Mouse (Mus musculus): ENCODE results near the gene Smarcb1. TPM values are rescaled to one million over a fixed set of nuclear protein-coding genes. Genes with fewer than 3 reads are reported as not detected.
"Not testable (repeated sequence)": the region's sequence is repeated elsewhere in the genome, so short reads cannot be mapped to it uniquely, and the experiment has no call there.

Smarcb1 gene
- polyA plus RNA-seq, 1 experiment from 2014 or later: 172 TPM

DNA sequence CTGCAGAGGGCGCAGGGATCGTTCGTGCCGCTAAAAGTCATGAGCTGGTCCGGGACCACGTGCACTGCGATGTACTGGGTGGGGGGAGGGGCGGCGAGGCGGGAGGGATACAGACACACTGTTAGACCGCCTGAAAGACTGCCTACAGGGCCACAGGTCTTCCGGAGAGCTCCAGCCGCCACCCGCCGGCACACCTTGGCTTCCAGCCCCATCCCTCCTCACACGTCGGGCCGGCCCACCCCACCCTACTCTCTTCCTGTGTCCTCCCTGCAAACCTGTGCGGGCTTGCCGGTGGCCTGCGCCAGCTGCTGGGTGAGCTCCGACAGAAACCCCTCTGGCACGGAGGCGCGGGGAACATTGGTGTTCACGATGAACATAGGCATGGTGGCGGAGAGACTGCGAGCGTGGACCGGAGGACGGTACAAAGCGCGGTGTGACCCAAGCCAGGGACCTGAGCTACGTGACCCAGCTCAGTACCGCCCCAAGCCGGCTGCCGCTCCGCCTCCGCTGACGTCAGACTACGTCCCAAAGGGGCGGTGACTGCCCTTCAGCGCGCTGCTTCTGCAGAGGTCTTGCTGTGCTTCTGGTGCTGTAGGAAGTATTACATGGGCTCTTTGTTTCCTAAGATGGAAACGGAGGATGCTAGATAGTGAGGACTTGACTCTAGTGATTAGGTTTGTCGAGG lies 61.5 kb downstream of the Smarcb1 start, which contains the start of gene Mif:
Gene Mif, minus strand, starts transcription at position 455 of the 685 bp plus-strand sequence.
- not testable (repeated sequence) for H3K27me3 ChIP-seq (replicated peaks); H3K36me3 ChIP-seq; H3K9me3 ChIP-seq
- WGBS: under 1% methylated on average over 46 of the region's 46 CpGs
- ATAC-seq (ENCODE audit: insufficient read depth, low FRiP score, low read depth): peak; percentile 96
- Histone ChIP-seq H3K9ac (peak within 1 kb of the TSS; percentile 85), H3K4me2 (peak within 1 kb of the TSS; percentile 73), H3K4me1 (peaks cover 15% of the 10 kb centered on the region), H3K4me3 (replicated peaks) (peak within 1 kb of the TSS; percentile 77), H3K27ac (peak within 1 kb of the TSS; percentile 96)

DNA sequence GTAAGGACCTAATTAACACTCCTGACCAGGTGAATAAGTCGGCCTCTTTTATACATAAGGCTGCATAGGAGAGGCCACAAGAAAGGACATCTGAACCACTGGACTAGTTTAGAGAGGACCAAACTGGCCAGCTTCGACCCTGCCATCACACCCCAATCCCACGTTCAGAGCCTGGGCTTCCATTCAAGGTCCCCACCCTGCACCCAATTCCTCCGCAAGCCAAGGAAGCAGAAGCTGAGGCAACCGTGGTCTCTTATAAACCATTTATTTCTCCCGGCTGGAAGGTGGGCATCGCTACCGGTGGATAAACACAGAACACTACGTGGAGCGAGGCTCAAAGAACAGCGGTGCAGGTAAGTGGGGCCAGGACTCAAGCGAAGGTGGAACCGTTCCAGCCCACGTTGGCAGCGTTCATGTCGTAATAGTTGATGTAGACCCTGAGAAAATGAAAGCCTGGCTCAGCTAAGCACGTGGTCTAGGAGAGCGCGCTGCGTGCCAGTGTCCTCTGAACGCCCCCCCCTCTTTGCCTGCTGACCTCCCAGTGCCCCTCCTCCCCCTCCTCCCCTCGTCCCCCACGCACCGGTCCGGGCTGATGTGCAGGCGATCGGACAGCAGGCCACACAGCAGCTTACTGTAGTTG lies 62.2 kb downstream of the Smarcb1 start:
- 2% methylated on average over 27 of the region's 27 CpGs for WGBS
- peak overlapping the region; percentile 77 for H3K4me3 ChIP-seq (replicated peaks)
- H3K27me3 ChIP-seq (replicated peaks): no peaks in the 10 kb centered on the region

DNA sequence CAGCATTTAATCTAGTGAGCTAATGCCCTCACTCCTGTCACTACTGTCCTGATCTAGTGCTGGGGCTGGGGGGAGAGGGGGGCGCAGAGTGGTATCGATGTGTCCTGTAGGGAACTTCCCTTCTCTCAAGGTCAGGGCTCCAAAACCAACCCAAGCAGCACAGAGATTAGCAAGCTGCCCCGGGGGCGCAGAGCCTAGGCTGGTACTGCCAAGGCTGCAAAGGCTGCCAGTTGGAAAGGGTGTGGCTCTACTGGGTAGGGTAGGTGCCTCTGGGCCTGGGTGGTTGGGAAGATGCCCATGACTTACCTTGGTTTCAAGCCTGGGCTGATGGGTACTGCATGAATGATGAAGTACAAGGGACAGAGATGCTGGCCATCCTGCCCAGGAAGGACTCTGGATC lies 63.8 kb downstream of the Smarcb1 start:
- peaks cover 6% of the 10 kb centered on the region; the same call in 1 of the 2 replicates for H3K36me3 ChIP-seq
- no peak overlapping the region for H3K4me3 ChIP-seq (replicated peaks)
- no peak for ATAC-seq (ENCODE audit: insufficient read depth, low FRiP score, low read depth)
- WGBS: 84% methylated on average over 4 of the region's 4 CpGs
- H3K4me1 ChIP-seq: peaks cover 15% of the 10 kb centered on the region
- no peaks in the 10 kb centered on the region for H3K27me3 ChIP-seq (replicated peaks)
- no peak overlapping the region for H3K9ac ChIP-seq
- H3K4me2 ChIP-seq: no peak overlapping the region
- H3K27ac ChIP-seq: no peak overlapping the region
- H3K9me3 ChIP-seq: no peaks in the 10 kb centered on the region

More for the DNA sequence above, 62.2 kb downstream of the Smarcb1 start:
- Histone ChIP-seq H3K9me3 (no peaks in the 10 kb centered on the region), H3K4me1 (peaks cover 15% of the 10 kb centered on the region), H3K27ac (peak overlapping the region; percentile 96), H3K4me2 (peak overlapping the region; percentile 73), H3K9ac (peak overlapping the region; percentile 85; the same call in 1 of the 2 replicates), H3K36me3 (peaks cover 6% of the 10 kb centered on the region; the same call in 1 of the 2 replicates)
- ATAC-seq (ENCODE audit: insufficient read depth, low FRiP score, low read depth): peak; percentile 55

DNA sequence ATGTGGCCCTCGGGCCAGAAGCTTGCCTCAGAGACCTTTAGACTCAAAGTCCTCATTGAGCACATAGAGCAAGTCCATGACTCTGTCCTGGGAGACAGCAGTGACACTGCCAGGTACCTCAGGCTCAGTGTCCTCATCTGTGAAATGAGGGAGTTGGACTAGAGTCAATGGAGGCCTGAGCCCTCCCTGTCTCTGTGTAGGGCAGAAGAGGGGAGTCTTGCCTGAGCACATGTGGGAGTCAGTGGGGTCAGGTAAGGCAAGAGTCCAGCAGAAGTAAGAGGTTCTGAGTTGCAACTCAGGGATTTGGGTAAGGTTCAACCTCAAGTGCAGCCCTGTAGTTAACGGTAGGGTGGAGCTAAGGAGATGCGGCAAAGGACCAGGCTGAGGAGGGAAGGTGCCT lies 64.4 kb downstream of the Smarcb1 start:
- Histone ChIP-seq H3K9ac (no peak overlapping the region), H3K4me1 (peaks cover 15% of the 10 kb centered on the region), H3K27me3 (replicated peaks) (no peaks in the 10 kb centered on the region), H3K27ac (no peak overlapping the region), H3K36me3 (peaks cover 6% of the 10 kb centered on the region; the same call in 1 of the 2 replicates), H3K4me2 (no peak overlapping the region), H3K9me3 (no peaks in the 10 kb centered on the region), H3K4me3 (replicated peaks) (no peak overlapping the region)
- 72% methylated on average over 3 of the region's 3 CpGs for WGBS
- ATAC-seq (ENCODE audit: insufficient read depth, low FRiP score, low read depth): no peak

DNA sequence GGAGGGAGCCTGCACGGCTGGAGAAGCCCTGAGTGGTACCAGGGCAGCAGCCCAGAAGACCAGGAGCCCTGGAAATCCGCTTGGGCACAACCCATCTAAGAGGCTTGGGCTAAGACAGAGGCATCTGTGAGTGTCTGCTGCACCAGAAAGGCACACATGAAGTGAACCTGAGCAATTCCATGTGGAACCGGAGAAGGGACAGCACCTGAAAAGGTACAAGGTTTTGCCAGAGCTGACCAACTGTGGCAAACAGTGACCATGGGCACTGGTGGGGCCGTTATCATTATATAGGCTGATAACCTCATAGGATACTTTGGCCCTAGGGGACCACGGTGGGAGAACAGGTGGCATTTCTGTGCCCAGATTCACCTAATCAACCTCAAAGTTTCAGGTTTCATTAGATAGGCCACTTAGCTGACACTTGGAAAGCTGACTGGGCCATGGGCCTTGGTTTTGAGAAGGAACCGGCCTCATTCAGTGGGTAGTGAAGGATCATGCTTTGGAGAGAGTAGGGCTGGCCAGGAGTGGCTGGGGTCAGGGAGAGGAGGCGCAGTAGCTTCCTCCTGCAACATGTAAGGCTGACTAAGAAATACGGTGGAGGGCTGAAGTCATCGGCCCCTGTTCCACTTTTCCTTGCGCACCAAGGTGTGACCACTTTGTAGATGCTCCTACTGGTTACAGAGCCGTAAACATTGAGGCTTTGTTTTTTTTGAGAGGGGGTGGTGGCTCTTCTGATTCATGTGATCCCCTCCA lies 65.1 kb downstream of the Smarcb1 start:
- ATAC-seq (ENCODE audit: insufficient read depth, low FRiP score, low read depth): no peak
- no peaks in the 10 kb centered on the region for H3K9me3 ChIP-seq
- WGBS: 77% methylated on average over 11 of the region's 11 CpGs
- H3K27me3 ChIP-seq (replicated peaks): no peaks in the 10 kb centered on the region
- H3K4me1 ChIP-seq: peaks cover 17% of the 10 kb centered on the region
- no peak overlapping the region for H3K4me2 ChIP-seq
- H3K4me3 ChIP-seq (replicated peaks): no peak overlapping the region
- no peak overlapping the region for H3K27ac ChIP-seq
- no peak overlapping the region for H3K9ac ChIP-seq
- H3K36me3 ChIP-seq: peaks cover 6% of the 10 kb centered on the region; the same call in 1 of the 2 replicates

DNA sequence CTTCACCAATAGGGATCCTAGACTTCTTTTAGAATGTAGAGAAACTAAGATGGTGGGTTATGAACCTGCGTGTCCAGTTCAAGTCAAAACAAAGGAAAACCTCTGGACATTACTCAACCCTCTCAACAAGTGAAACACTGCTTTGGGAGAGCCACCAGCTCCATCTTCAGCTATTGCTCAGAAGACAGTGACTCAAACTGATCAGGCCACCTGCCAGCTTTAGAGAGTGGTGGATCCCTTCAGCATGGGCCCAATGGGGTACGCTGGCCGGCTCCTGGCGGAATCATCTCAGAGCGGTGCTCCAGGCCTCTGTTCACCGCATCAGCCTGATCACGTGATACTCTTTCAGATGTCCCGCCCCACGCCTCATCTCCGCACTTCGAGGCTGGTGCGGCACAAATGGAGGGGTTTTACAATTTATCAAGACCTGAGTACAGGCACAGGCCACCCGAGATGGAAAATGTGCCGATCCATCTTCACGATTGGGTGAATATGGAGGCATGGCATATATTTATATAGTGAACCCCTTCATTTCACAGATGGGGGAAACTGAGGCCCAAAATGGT lies 65.9 kb downstream of the Smarcb1 start:
- H3K9me3 ChIP-seq: no peaks in the 10 kb centered on the region
- no peak overlapping the region for H3K9ac ChIP-seq
- peaks cover 6% of the 10 kb centered on the region; the same call in 1 of the 2 replicates for H3K36me3 ChIP-seq
- no peak overlapping the region for H3K27ac ChIP-seq
- peaks cover 18% of the 10 kb centered on the region for H3K4me1 ChIP-seq
- no peak overlapping the region for H3K4me3 ChIP-seq (replicated peaks)
- no peak overlapping the region for H3K4me2 ChIP-seq
- WGBS: 89% methylated on average over 15 of the region's 15 CpGs
- no peak for ATAC-seq (ENCODE audit: insufficient read depth, low FRiP score, low read depth)
- no peaks in the 10 kb centered on the region for H3K27me3 ChIP-seq (replicated peaks)

DNA sequence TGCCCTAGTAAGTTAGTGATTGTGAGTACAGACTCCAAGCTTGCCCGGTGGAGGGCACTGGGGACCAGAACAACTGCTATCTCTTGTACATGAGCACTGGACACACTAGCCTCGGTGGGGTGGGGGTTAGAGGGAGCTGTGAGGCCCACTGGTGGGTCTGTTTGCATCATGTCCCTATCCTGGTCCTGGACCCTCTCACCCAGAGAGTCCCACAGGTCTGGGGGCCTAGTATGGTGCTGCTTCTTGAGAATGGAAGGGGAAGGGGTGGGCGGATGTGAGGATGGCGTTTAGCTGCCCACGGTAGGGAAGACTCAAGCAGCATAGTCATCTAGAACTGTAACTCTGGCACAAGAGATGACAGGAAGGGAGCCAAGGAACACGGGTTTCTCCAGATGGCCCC lies 66.6 kb downstream of the Smarcb1 start:
- H3K27me3 ChIP-seq (replicated peaks): no peaks in the 10 kb centered on the region
- H3K4me2 ChIP-seq: no peak overlapping the region
- H3K36me3 ChIP-seq: peaks cover 6% of the 10 kb centered on the region; the same call in 1 of the 2 replicates
- no peak overlapping the region for H3K9ac ChIP-seq
- WGBS: 80% methylated on average over 6 of the region's 6 CpGs
- peaks cover 15% of the 10 kb centered on the region for H3K4me1 ChIP-seq
- no peak overlapping the region for H3K27ac ChIP-seq
- no peaks in the 10 kb centered on the region for H3K9me3 ChIP-seq
- H3K4me3 ChIP-seq (replicated peaks): no peak overlapping the region
- no peak for ATAC-seq (ENCODE audit: insufficient read depth, low FRiP score, low read depth)

DNA sequence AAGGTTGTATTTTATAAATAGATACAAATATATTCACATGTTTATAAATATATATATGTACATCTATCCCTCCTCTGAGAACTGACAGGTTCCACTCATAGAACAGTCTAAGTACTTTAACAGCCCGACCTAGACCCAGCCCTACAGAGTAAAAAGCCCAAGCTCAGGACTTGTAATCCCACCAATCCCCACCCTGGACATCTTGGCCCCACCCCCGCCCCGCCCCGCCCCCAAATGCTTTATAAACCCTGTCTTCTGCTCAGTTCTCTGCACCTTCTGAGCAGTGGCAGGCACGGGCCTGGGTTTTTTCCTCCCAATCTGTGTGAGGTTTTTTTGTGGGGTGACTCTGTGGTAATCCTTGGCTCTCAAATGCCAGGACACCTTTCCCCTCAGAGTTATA lies 67.3 kb downstream of the Smarcb1 start:
- Histone ChIP-seq H3K4me2 (no peak overlapping the region), H3K27ac (no peak overlapping the region), H3K9ac (no peak overlapping the region), H3K4me3 (replicated peaks) (no peak overlapping the region), H3K36me3 (peaks cover 6% of the 10 kb centered on the region; the same call in 1 of the 2 replicates), H3K27me3 (replicated peaks) (no peaks in the 10 kb centered on the region), H3K9me3 (no peaks in the 10 kb centered on the region), H3K4me1 (peaks cover 15% of the 10 kb centered on the region)
- 48% methylated on average over 5 of the region's 5 CpGs for WGBS
- 0 out of 2 replicates have a peak, but pooled peaks have one; percentile 6 for ATAC-seq (ENCODE audit: insufficient read depth, low FRiP score, low read depth)

DNA sequence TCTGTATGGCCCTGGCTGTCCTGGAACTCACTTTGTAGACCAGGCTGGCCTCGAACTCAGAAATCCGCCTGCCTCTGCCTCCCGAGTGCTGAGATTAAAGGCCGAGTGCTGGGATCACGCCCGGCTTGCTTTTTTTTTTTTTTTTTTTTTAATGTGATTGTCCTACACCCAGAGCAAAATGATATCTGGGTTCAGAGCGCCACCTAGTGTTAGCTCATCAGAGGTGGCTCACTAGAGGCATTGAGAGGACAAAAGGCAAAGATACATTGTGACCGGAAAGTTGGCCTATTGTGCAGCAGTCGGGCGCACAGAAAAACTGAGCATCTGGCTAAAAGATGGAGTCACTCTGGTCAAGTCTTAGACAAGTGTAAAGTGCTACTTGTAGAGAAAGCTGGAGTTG lies 68.0 kb downstream of the Smarcb1 start:
- 36% methylated on average over 10 of the region's 10 CpGs for WGBS
- Histone ChIP-seq H3K27ac (no peak overlapping the region), H3K9ac (no peak overlapping the region), H3K27me3 (replicated peaks) (no peaks in the 10 kb centered on the region), H3K4me1 (0 out of 2 replicates have a peak, but pooled peaks cover 9% of the 10 kb centered on the region), H3K9me3 (no peaks in the 10 kb centered on the region), H3K4me3 (replicated peaks) (no peak overlapping the region), H3K4me2 (no peak overlapping the region), H3K36me3 (peaks cover 6% of the 10 kb centered on the region; the same call in 1 of the 2 replicates)
- no peak for ATAC-seq (ENCODE audit: insufficient read depth, low FRiP score, low read depth)

DNA sequence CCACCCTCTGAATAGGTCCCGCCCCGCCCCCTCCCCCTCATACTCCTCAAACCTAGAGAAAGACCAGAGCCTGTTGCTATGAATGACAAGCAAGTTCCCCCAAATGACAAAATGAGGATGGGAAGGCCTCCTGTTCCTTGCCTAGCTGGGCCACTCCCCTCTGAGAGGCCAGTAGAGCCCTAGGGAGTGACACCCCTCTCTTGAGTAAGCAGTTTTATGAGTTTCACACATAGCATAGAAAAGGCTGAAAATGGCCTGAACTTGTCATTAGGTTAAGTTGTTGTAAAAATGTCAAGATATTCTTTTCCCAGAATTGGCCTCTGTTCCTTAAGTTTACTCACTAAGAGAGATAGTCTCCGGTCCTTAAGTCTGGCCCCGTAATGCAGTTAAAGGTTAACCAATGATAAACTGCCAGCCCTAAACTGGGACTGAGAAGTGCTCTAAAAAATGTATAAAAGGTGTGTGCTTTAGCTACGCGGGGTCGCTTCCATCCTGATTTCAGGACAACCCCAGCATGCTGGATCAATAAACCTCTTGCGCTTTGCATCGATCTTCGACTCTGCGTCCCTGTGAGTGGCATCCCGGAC lies 68.8 kb downstream of the Smarcb1 start:
- Histone ChIP-seq H3K4me3 (replicated peaks) (no peak overlapping the region), H3K4me1 (0 out of 2 replicates have a peak, but pooled peaks cover 7% of the 10 kb centered on the region), H3K4me2 (no peak overlapping the region), H3K9me3 (no peaks in the 10 kb centered on the region), H3K9ac (no peak overlapping the region), H3K36me3 (peaks cover 5% of the 10 kb centered on the region; the same call in 1 of the 2 replicates), H3K27ac (no peak overlapping the region), H3K27me3 (replicated peaks) (no peaks in the 10 kb centered on the region)
- WGBS: 76% methylated on average over 12 of the region's 12 CpGs
- ATAC-seq (ENCODE audit: insufficient read depth, low FRiP score, low read depth): 0 out of 2 replicates have a peak, but pooled peaks have one; percentile 32

DNA sequence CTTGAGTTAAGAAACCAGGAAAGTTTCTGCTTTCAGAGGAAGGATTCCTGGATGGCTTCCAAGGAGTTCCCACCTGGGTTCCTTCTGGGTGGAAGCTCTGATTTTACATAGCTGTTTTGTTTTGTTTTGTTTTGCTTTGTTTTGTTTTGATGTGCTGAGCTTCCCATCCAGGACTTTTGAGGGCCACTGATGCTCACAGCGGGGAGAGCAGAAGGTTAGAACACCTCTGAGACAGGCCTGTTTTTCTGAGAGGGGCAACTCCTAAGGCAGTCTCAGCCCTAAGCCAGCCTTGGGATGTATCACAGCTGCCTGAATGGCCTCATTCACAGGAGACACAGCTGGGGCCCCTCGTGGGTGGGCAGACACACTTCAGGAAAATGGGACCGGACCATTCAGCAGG lies 69.7 kb downstream of the Smarcb1 start:
- WGBS: 41% methylated on average over 3 of the region's 3 CpGs
- no peak for ATAC-seq (ENCODE audit: insufficient read depth, low FRiP score, low read depth)
- Histone ChIP-seq H3K27me3 (replicated peaks) (no peaks in the 10 kb centered on the region), H3K4me3 (replicated peaks) (no peak overlapping the region), H3K9me3 (no peaks in the 10 kb centered on the region), H3K4me2 (no peak overlapping the region), H3K36me3 (no peaks in the 10 kb centered on the region), H3K4me1 (0 out of 2 replicates have a peak, but pooled peaks cover 7% of the 10 kb centered on the region), H3K9ac (no peak overlapping the region), H3K27ac (no peak overlapping the region)
